Mouse (Mus musculus) MEL (cell line): ENCODE data around the gene Garnl3.

Experiments used
- BHLHE40 ChIP-seq: IDR thresholded peaks from 2 replicates; pipeline ENCODE4 v1.6.1; 2012; ENCODE audit warnings: low read depth, mild to moderate bottlenecking, inconsistent platforms, low read length, improper control_type of control experiment, borderline replicate concordance
- CTCF ChIP-seq, 3 experiments: IDR thresholded peaks in 2 of 3; conservative IDR thresholded peaks in 1 of 3; 2 replicates each; pipeline ENCODE4 v1.5.1; 2011 to 2012; ENCODE audit warnings: low read length in 3 of 3, low read depth in 2 of 3, mild to moderate bottlenecking in 2 of 3, improper control_type of control experiment in 1 of 3, inconsistent platforms in 1 of 3, mixed read lengths in 1 of 3, moderate library complexity in 1 of 3; ENCODE audit not compliant: control insufficient read depth in 1 of 3, insufficient read depth in 1 of 3, poor library complexity in 1 of 3, severe bottlenecking in 1 of 3
- EP300 ChIP-seq, 2 experiments: IDR thresholded peaks; 2 replicates each; pipeline ENCODE4 v1.6.1; 2011; ENCODE audit warnings: improper control_type of control experiment in 2 of 2, low read length in 2 of 2, low read depth in 1 of 2, mild to moderate bottlenecking in 1 of 2
- GATA1 ChIP-seq: IDR thresholded peaks from 2 replicates; pipeline ENCODE4 v1.6.1; 2011; ENCODE audit warnings: low read depth, low read length, improper control_type of control experiment
- HCFC1 ChIP-seq: IDR thresholded peaks from 2 replicates; pipeline ENCODE4 v1.6.1; 2012; ENCODE audit warnings: low read depth, mild to moderate bottlenecking, inconsistent platforms, low read length, improper control_type of control experiment, moderate library complexity
- JUND ChIP-seq: IDR thresholded peaks from 2 replicates; pipeline ENCODE4 v1.6.1; 2011; ENCODE audit warnings: low read depth, mild to moderate bottlenecking, improper control_type of control experiment, low read length
- MAFK ChIP-seq: IDR thresholded peaks from 2 replicates; pipeline ENCODE4 v1.6.1; 2011; ENCODE audit warnings: low read depth, mild to moderate bottlenecking, low read length, improper control_type of control experiment, borderline replicate concordance
- MAX ChIP-seq: IDR thresholded peaks from 2 replicates; pipeline ENCODE4 v1.6.1; 2011; ENCODE audit warnings: low read length, improper control_type of control experiment
- MEF2A ChIP-seq: IDR thresholded peaks from 2 replicates; pipeline ENCODE4 v1.6.1; 2014; ENCODE audit warnings: low read depth, mild to moderate bottlenecking, inconsistent platforms, low read length, improper control_type of control experiment; ENCODE audit not compliant: poor library complexity, insufficient replicate concordance, severe bottlenecking; ENCODE audit errors: extremely low read depth
- POLR2A ChIP-seq, 2 experiments: IDR thresholded peaks; 2 replicates each; pipeline ENCODE4 v1.6.1; 2011 to 2012; ENCODE audit warnings: low read length in 2 of 2, mild to moderate bottlenecking in 2 of 2, control low read depth in 1 of 2, improper control_type of control experiment in 1 of 2, low read depth in 1 of 2, moderate library complexity in 1 of 2; ENCODE audit not compliant: control insufficient read depth in 1 of 2, insufficient read depth in 1 of 2, poor library complexity in 1 of 2
- POLR2AphosphoS2 ChIP-seq: IDR thresholded peaks from 2 replicates; pipeline ENCODE4 v1.6.1; 2011; ENCODE audit warnings: low read length, improper control_type of control experiment
- TAL1 ChIP-seq: IDR thresholded peaks from 2 replicates; pipeline ENCODE4 v1.6.1; 2012; ENCODE audit warnings: mild to moderate bottlenecking, inconsistent platforms, low read length, moderate library complexity, mixed read lengths
- TBP ChIP-seq: IDR thresholded peaks from 2 replicates; pipeline ENCODE4 v1.8.0; 2011; ENCODE audit warnings: low read depth, low read length, improper control_type of control experiment

- no peak for TF ChIP-seq CTCF (IDR thresholded peaks at IDR 0.05 in 2 of 3, conservative IDR thresholded peaks at IDR 0.05 in 1 of 3; ENCODE audit: control insufficient read depth in 1 of 3, insufficient read depth in 1 of 3, low read depth in 2 of 3, low read length in 3 of 3, poor library complexity in 1 of 3, severe bottlenecking in 1 of 3)
- no peak for TF ChIP-seq JUND
- TF ChIP-seq POLR2A (IDR thresholded peaks at IDR 0.05; ENCODE audit: control insufficient read depth in 1 of 2, insufficient read depth in 1 of 2, low read depth in 1 of 2, low read length in 2 of 2, poor library complexity in 1 of 2) = no peak
- no peak for TF ChIP-seq MEF2A
- TF ChIP-seq POLR2AphosphoS2 = no peak
- no peak for TF ChIP-seq TAL1
- no peak for TF ChIP-seq MAX
- TF ChIP-seq HCFC1 = no peak
- TF ChIP-seq GATA1 = no peak
- TF ChIP-seq MAFK = no peak
- no peak for TF ChIP-seq TBP
- no peak for TF ChIP-seq EP300 (IDR thresholded peaks at IDR 0.05; ENCODE audit: low read depth in 1 of 2, low read length in 2 of 2)
- no peak for TF ChIP-seq BHLHE40
Observed at GRCm38 (mm10) chr2:33138491-33138890, 7.0 kb upstream of the Garnl3 start.
